Mouse (Mus musculus): ENCODE data around the gene Chtop.
A peak's percentile ranks its signal among the peaks of the same experiment; 100 is the strongest.

Gene Chtop

DNA sequence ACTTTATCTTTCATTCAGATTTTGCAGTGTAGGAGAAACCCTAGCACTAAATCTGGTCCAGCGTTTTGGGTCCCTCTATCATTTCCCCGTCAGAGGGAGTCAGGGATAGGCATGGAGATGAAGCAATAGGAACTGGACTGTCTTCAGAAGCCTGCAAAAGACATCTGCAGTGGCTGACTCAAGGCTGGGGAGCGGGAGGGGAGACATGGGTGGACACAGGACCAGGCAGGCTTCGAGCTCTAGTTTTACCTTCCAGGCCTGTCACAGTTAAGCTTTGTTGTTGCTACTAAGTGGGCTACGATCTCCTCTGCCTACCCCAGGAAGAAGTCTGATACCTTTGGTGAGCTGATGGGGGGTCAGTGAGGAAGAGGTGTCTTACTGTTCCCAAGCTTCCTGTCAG lies 3.0 kb upstream of the Chtop start:
- no peak for DNase-seq (ENCODE audit: low spot score)

DNA sequence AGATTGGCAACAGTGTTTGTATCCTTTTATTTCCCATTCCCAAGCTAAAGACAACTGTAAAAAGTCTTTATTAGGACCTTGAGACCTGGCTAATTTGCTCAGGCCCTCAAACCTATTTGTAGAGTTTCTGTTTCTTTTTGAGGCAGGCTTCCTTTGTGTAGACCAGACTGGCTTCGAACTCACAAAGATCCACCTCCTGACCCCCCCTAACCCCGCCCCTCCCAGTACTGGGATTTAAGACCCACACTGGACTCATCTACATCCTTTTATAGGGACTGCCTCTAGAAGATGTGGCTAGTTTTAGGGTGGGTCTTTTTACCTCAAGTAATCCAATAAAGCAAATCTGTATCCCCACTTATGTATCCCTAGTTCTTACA lies 437 bp upstream of the Chtop start:
- no peak for DNase-seq (ENCODE audit: low spot score)

DNA sequence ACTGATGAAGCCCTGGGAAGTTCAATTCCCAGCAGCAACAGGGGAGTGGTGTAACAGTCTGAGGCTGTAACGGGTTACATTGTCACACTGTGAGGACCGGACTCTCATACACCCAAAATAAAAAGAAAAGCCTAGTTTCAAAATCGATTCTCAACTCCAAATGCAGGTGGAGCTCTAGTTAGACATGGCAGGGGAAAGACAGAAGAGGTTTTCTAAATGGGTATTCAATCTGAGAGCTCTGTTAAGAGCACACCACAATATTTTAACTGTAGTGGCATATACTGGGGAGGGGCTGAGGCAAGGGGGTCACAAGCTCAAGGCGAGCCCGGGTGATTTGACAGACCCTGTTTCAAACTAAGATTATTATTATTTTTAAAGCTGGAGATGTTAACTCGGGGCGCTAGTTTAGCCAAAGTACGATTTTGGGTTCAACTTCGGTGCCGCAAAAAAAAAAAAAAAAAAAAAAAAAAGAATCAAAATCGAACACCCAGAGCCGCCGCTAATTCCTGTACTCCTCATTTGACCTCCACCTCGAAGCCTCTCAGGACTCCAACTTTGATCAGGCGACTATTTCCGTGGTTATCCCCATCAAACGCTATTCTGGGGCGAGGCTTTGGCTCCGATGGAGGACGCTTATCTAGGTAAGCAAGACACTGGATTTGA lies 880 bp downstream of the Chtop start:
- DNase-seq (ENCODE audit: low spot score), result no peak

DNA sequence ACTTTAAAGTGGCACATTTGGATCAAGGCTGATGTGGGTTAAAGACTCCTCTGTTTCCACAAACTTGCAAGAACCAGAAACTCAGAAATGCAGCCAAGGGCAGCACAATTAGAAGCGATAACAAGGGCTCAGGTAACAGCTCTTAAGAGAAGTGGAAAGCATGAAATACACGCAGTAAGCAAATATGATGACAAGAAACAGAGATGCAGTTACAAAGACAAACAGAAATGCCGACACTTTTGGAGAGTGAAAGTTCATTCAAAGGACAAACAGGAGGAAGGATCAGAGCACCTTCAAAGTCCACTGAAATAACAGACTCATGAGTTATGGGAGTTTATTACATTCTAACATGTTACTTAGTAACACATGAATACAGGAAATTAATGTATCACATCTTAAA lies 2.9 kb downstream of the Chtop start:
- no peak for DNase-seq (ENCODE audit: low spot score)

DNA sequence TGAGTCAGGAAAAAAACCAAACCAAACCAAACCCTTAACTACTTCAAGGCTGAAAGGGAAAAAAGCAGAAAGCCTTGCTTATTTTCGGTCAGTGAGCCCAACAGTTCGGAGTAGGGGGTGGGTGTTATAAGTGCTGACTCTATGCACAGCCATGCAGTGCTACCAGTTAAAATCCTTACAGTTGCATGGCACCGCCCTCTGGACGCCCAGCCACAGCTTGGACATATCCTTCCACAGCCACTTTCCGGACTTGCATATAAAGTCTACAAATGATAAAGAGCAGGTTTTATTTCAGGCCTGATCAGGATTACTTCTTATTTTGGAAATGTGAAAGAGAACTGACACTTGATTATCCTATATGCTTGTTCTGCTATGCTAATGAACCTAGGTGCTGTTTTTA lies 4.1 kb downstream of the Chtop start:
- DNase-seq (ENCODE audit: low spot score), result no peak

DNA sequence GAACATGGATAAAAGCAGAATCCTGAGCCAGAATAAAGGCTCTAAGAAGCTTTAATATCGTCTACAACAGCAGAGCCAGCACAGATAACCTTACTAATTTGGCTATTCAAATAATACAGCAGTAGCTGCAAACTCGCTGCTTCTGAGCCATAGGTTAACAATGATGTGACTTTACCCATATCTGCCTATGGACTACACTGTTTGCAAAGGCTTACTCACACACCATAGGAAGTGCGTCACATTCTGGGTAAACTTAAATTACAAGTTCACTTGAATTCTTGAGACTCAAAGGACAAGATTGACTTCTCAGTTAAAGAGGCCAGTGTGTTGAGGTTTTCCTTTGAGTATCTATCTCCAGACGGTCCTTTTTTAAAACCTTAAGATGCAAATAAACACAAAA lies 5.9 kb downstream of the Chtop start:
- DNase-seq (ENCODE audit: low spot score), result no peak

DNA sequence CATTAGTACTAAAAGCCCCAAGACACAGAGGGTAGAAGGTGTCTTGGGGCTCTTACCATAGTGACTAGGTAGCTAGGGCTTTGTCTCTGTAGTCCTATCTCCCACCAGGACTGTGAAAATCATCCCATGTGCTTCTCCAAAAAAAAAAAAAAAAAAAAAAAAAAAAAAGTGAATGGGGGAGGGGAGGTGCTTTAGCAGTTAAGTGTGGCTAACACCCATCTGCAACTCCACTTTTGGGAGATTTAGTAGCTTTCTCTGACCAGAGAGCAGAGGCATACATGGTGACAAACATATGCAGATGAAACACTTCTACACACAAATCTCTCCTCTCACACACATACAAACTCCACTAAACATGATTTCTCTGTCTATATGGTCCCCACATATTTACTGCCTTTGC lies 11.7 kb downstream of the Chtop start:
- no peak for DNase-seq (ENCODE audit: low spot score)

DNA sequence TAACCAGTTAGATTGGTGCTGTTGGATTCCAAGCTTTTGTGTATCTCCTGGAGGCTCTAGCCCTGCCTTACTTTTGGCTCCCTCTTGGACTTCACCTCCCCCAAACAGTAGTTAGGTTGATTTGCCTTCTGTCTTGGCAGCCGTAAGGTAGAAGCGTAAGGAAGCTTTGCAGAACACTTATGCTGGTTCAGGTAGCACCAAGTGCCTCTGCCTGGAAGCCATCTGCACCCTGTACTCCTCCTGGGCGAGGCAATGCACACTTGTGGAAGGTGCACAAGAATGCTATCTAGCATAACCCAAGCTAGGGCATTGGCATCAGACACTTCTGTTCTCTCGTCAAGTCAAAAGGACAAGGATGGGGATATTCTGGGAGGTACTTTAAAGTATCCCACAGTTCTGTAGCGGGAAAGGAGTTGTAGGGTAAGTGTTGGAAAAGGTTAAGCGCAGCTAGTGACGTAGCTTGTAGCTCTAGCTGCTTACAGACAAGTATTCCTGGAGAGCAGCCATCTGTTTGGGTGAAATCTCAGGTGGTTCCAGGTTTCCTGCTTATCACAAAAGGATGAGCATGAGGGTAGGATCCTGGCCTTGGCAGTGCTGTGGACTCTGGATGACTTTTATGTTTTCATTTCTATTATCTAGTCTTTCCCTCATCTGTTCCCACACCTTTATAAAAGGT lies 13.3 kb downstream of the Chtop start:
- DNase-seq (ENCODE audit: low spot score), result no peak

DNA sequence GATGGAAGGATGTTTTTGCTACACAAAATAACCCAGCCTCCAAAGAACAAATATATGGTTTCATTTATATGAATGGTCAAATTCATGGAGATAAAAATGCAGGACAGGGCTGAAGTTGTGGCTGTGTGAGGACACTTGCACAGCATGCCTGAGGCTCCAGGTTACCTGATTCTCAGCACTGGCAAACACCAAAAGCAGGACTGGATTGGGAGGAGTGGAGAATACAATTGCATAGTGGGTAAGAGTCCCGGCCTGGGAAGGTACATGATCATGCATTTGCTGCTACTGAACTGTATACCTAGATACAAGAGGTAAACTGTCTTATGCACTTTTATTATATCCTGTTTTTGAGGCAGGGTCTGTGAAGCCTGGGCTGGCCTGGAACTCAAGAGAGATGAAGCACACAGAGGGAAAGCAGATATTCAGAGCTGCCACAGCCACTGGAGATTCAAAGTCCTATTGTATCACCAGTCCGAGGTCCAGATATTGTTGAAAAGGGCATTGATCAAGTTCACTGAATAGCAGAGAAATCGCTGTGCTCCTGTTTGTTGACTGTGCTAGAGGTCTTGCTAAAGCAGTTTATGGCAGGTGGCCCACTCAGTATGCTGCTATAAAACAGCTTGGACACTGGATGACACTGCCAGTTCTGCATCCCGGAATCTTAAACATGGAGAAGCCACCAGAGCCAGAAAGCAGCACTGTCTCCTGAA lies 15.3 kb downstream of the Chtop start:
- DNase-seq (ENCODE audit: low spot score), result no peak

DNA sequence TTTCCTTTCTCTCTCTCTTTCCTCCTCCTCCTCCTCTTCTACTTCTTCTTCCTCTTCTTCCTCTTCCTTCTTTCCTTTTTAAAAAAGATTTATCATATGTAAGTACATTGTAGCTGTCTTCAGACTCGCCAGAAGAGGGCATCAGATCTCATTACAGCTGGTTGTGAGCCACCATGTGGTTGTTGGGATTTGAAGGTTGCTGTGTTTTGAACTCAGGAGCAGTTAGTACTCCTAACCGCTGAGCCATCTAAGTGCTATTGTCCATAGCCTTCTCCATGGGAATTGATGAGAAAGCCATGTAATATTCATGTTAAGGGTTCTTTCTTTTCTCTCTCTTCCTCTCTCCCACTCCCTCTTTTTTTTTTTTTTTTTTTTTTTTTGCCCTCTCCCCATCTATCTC lies 17.9 kb downstream of the Chtop start:
- DNase-seq (ENCODE audit: low spot score), result no peak

DNA sequence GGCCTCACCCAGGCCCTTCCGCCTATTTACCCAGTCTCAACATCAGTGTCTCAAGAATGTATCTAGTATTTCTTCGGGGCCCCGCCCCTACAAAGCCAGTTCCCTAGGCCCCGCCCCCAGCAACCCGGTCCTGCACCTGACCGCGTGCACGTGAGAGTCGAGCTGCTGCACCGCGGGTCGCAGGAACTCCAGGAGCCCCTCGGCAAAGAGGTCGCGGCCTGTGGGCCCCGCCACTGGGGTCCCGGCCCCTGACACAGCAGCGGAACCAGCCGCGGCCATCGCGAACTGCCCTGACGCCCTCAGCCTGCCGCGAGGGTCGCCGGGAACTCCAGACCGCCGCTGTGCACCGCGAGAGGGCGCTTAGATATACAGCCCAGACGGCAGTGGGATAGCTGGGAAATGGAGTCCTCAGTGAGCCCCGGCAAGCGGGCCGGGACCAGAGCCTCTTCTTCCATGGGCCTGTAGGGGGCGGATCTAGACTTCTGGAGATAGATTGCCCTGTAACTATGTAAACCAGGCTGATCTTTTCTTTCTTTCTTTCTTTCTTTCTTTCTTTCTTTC lies 18.5 kb downstream of the Chtop start, which contains the start of gene Snapin:
Snapin (minus strand) TSS at position 338 of the 561 bp plus-strand sequence.
- peak; percentile 98 for DNase-seq (ENCODE audit: low spot score)

DNA sequence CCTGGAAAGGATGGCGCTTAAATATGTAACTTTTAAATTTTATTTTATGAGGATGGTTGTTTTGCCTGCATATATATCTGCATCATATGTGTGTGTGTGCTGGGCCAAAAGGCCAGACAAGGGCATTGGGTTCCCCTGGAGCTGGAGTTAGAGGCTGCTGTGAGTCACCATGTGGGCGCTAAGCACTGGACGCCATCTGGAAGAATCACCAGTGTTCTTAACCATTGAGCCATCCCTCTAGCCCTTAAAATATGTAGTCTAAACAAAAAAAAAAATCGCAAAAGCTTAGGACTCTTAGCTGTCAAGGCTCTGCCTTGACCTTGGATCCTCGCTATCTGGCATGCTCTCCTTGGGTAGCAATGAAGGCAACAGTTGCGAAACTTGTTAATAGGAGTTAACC lies 20.7 kb downstream of the Chtop start:
- DNase-seq (ENCODE audit: low spot score), result no peak

DNA sequence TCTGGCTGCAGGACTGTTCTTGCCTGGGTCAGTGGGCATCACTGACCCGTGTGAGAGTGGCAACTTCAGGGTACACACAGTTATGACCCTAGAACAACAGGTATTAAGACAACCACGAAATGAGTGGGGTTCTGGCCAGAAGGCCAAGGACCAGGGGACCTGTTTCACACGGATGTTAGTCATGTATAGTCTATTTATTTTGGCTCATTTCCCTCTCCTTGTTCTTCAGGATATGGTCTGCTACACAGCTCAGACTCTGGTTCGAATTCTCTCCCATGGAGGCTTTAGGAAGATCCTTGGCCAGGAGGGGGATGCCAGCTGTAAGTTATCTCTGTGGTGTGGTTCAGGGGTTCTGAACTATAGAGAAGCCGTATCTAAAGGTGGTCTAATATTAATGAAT lies 22.3 kb downstream of the Chtop start:
- no peak for DNase-seq (ENCODE audit: low spot score)

DNA sequence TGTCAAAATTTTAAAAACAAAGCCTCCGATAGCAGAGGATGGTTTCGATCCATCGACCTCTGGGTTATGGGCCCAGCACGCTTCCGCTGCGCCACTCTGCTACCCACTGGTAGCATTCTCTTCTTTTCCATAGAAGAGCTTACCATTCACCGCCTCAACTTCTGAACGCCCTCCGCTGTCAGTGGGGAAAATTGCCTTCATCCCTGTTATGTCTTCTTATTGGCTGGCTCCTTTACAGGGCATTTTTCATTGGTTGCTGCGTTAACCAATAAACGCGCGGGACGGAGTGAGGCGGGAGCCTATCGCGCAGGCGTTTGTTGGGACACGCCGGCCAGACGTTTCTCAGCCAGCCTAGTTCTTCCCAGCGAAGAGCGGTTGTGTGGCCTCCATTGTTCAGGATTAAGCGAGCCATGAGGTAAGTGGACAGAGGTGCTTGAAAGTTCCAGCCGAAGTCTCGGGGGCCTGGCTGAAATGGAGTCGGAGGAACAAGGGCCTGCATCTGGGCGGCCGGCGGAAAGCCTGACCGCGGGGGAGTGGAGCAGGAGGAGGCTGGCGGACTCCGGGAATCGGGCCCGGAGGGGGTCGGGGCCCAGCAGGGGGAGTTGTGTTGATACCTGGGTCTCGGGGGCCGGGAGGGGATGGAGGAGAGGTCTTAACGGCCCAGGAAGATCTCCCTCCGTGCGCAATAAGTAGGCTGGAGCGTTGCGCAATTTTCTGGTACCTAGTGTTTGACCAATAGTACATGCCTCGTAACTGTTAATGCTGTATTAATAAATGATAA lies 33.3 kb downstream of the Chtop start, which contains the start of gene Ilf2:
Ilf2 (plus strand) TSS at position 296 of the 781 bp plus-strand sequence.
- DNase-seq (ENCODE audit: low spot score), result peak; percentile 100

DNA sequence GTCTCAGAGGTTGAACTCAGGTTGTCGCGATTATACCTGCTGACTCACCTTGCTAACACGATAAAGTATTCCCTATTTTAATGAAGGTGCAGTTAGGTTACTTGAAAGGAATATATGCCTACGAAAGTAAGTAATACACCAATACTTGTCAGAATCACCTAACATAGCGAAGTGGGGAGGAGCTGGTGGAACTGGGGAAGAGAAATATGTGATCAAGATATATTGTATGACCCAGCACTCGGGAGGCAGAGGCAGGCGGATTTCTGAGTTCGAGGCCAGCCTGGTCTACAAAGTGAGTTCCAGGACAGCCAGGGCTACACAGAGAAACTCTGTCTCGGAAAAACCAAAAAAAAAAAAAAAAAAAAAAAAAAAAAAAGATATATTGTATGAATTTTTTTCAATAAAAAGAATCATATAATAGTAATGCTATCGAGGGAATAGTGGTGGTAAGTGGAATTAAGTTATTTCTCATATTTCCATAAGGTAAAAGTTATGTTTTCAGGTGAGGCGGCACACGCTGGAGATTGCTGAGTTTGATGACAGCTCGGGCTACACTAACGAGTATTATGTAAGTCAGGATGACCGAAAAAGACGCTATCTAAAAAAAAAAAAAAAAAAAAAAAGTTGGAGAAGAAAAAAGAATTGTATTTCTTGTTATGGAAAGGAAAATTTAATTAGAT lies 34.0 kb downstream of the Chtop start:
- DNase-seq (ENCODE audit: low spot score), result no peak

DNA sequence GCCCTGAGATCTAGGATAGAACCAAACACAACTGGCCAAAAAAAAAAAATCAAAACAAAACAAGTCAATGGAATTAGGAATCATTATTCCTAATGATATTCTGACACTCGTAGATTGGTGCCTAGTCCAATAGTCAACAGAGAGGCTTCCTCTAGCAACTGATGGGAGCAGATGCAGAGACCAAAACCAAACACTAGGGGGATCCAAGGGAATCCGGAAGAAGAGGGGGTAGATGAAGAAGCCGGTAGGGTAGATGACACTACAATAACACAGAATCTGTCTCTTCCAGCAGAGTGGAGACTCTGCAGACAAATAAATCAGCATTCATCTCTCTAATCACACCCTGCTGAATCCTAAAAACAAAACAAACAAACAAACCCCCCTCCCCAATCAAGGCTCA lies 37.1 kb downstream of the Chtop start:
- DNase-seq (ENCODE audit: low spot score), result peak; percentile 72

DNA sequence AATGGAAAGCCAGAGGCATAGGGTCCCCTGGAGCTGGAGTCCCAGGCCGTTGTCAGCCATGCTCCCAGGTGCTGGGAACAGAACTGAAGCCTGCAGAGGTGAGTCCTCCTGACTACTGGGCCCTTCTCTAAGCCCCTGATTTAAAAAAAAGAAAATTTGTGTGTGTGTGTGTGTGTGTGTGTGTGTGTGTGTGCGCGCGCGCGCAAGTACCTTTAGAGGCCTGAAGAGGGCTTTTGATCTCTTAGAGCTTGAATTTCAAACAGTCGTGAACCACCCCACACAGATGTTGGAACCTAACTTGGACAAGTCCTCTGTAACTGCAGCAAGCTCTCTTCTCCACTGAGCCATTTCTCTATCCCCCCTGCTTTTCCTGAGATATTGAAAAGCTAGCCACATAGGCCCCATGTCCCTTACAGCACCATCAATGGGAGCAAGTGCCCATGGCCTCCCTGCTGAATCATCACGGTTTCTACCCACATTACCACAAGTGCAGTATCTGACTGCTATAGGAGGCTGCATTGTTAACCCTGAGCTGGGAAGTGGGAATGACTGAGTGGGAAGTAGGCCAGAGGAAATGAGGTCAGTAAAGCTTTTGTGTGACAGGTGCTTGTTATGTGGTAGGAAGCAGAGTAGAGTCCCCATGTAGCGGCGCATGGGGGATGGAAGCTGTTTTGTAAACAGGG lies 41.5 kb downstream of the Chtop start:
- no peak for DNase-seq (ENCODE audit: low spot score)

DNA sequence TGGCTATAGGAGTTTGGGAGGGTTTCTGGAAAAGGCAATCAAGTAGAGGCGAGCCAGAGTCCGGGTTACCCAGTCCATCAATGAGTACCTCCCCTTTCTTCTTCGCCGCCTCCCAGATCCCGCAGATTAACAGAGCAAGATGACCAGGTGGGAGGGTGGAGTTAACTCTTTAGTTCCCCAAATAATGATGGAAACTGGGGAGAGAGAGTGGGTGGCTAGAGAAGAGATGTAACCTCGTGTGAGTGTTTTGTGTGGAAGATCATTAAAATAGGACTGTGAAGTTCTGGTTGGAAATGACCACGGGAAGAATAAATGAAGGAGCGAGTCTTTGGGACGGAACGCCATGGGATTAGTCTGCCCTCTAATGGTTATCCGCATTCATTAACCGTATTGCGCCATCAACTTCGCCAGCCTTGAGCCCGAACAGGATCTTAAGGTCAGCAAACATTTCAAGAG lies 43.0 kb downstream of the Chtop start:
- peak; percentile 89 for DNase-seq (ENCODE audit: low spot score)

DNA sequence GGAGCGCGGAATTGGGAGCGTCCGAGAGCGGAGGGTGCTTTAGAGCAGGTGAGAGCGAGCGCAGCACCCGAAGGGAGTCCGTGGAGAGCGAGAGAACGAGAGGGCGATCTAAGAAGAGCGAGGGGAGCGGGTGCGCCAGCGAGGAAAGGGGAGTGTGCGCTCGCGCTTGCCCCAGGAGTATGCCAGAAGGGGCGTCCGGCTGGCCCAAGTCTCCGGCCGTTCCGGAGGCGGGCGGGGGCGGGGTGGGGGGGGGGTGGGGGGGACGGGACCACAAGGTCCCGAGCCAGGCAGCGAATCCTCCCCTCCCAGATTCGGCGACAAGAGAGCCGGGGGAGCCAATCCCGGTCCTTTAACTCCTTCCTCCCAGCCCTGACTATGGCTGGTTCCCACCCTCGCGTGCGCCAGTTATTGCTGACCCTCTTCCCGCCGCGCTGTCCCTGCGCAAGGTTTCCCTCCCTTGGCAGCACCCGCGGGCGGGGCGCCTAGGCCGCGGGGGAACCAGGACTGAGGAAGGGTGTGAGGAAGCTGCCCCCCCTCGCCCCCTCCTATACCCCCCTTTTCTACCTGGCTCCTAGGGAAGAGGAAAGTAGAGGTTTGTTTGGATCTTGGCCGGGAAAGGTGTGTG lies 43.5 kb downstream of the Chtop start, which contains the start of gene Npr1:
Npr1 (minus strand) TSS at position 181 of the 625 bp plus-strand sequence.
- peak; percentile 47 for DNase-seq (ENCODE audit: low spot score)

DNA sequence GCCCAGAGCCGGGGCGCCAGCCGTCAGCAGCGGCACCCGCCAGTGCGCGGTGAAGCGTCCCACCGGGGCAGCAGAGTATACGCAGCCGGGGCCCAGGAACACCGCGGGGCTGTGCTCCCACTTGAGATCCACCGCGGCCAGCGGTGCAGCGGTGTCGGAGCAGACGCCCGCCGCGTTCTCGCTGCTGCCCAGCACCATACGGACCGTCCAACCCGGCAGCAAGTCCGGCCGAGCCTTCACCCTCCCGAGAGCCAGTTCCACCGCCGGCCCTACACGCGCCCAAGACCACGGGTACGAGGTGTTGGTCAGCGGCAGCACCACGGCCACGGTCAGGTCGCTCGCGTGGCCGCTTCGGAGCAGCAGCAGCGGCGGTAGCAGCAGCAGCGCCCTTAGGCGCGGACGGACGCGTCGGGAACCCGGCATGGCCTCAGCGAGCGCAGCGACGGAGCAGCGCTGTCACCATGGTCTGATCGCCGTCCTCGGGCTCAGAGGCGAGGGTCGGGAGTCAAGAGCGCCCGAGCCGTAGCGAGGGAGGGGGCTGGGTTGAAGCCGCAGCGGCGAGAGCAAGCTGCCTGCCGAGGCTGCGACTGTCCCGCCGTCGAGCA lies 44.1 kb downstream of the Chtop start:
- peak; percentile 48 for DNase-seq (ENCODE audit: low spot score)

Data from retina, embryonic 14.5 days (tissue).